8 mouse cellular contexts compared by ENCODE assay signal in genomic region chr8:54600671-54601251, GRCm38 (mm10). TPM values are rescaled to one million over a fixed set of nuclear protein-coding genes. Genes with fewer than 3 reads are reported as not detected.
DNase-seq lines count a peak whose midpoint lies in the region; ATAC-seq lines count a peak whose summit lies in the region.

Gene Spata4, plus strand, starts transcription at chr8:54600781.

- no peak within 1 kb of the TSS for H3K9ac ChIP-seq in kidney, embryonic 14.5 days (ENCODE audit: low read depth, low read length)
- peak within 1 kb of the TSS; percentile 68 for H3K9ac ChIP-seq in heart, embryonic 12.5 days

- WGBS in kidney, embryonic 14.5 days, result 6% methylated on average over 21 of the region's 21 CpGs
- WGBS in heart, embryonic 12.5 days, result 5% methylated on average over 21 of the region's 21 CpGs

- no peaks in the 10 kb centered on the region for H3K36me3 ChIP-seq in kidney, embryonic 14.5 days (ENCODE audit: control insufficient read depth, insufficient read depth, low read length)
- H3K36me3 ChIP-seq in heart, embryonic 12.5 days, result no peaks in the 10 kb centered on the region

- H3K9me3 ChIP-seq in kidney, embryonic 14.5 days (ENCODE audit: control insufficient read depth, low read length), result no peaks in the 10 kb centered on the region
- no peaks in the 10 kb centered on the region for H3K9me3 ChIP-seq in heart, embryonic 12.5 days (replicated peaks)

- H3K27ac ChIP-seq in kidney, embryonic 14.5 days (ENCODE audit: low read depth, low read length), result no peak within 1 kb of the TSS
- H3K27ac ChIP-seq in heart, embryonic 12.5 days (ENCODE audit: poor library complexity, severe bottlenecking), result peak within 1 kb of the TSS; percentile 25; the same call in 1 of the 2 replicates

- peak within 1 kb of the TSS; percentile 31 for H3K4me3 ChIP-seq in kidney, embryonic 14.5 days (ENCODE audit: low read length)
- H3K4me3 ChIP-seq in heart, embryonic 12.5 days, result peak within 1 kb of the TSS; percentile 44

- ATAC-seq in kidney, embryonic 14.5 days (ENCODE audit: low FRiP score, low TSS enrichment), result peak; percentile 92
- ATAC-seq in heart, embryonic 12.5 days (ENCODE audit: insufficient number of reproducible peaks, low FRiP score), result peak; percentile 84

- no peak for DNase-seq in kidney, adult 8-10 months
- peak; percentile 7 to 10 for DNase-seq in cerebellum, postnatal 36 days
- DNase-seq in layer of hippocampus, adult 9-11 months, result peak; percentile 59
- DNase-seq in lung, postnatal 36 days, result peak; percentile 1
- peak; percentile 26 for DNase-seq in right cerebral cortex, postnatal 4 days
- no peak for DNase-seq in spleen, adult 12 weeks (ENCODE audit: low spot score)

- H3K4me2 ChIP-seq in kidney, embryonic 14.5 days (replicated peaks; ENCODE audit: low read depth, low read length), result peak within 1 kb of the TSS; percentile 56
- H3K4me2 ChIP-seq in heart, embryonic 12.5 days, result peak within 1 kb of the TSS; percentile 78

- H3K4me1 ChIP-seq in kidney, embryonic 14.5 days (ENCODE audit: control insufficient read depth, insufficient read depth, low read length), result no peaks in the 10 kb centered on the region
- H3K4me1 ChIP-seq in heart, embryonic 12.5 days (replicated peaks), result peaks cover 6% of the 10 kb centered on the region

- H3K27me3 ChIP-seq in kidney, embryonic 14.5 days (ENCODE audit: control insufficient read depth, insufficient read depth, low read length), result no peaks in the 10 kb centered on the region
- no peaks in the 10 kb centered on the region for H3K27me3 ChIP-seq in heart, embryonic 12.5 days (replicated peaks)

RNA-seq across cellular contexts. Expression of gene Spata4, which starts in this region (rescaled TPM):
- not detected in 2 replicates for polyA plus RNA-seq in kidney, embryonic 14.5 days (2014; fragmentation: Nextera tagmentation; extraction: Ambion mirVana)
- not detected in 2 replicates for polyA plus RNA-seq in heart, embryonic 12.5 days (2016; fragmentation: Nextera tagmentation; extraction: Ambion mirVana)

Comparison
In these comparisons a context has a peak if more than half of its experiments do, and no peak if none do; other contexts are left out.
1. Peak in ATAC-seq, H3K4me3 ChIP-seq and H3K4me2 ChIP-seq in kidney, embryonic 14.5 days; RNA of the gene not detected or under 1 TPM.
2. Peak in ATAC-seq, H3K4me3 ChIP-seq, H3K27ac ChIP-seq, H3K9ac ChIP-seq and H3K4me2 ChIP-seq in heart, embryonic 12.5 days; RNA of the gene not detected or under 1 TPM.
3. DNase-seq: peak in cerebellum, postnatal 36 days (2 of 2), layer of hippocampus, adult 9-11 months (single experiment), lung, postnatal 36 days (single experiment) and right cerebral cortex, postnatal 4 days (single experiment); none in kidney, adult 8-10 months (0 of 2) and spleen, adult 12 weeks (single experiment).